Mouse (Mus musculus) spleen, postnatal 0 days (tissue): Measurements from ENCODE around the gene Tm4sf19. TPM values are rescaled to one million over a fixed set of nuclear protein-coding genes. Genes with fewer than 3 reads are reported as not detected.

Source experiments
- polyA plus RNA-seq: library from polyadenylated mRNA; unstranded; fragments of >200 nt; fragmentation: Nextera tagmentation; extraction: Ambion mirVana; gene quantifications from 2 replicates; pipeline ENCODE4 v1.2.1, GENCODE M21; 2015

The Tm4sf19 gene
- not detected in 2 replicates for polyA plus RNA-seq

DNA sequence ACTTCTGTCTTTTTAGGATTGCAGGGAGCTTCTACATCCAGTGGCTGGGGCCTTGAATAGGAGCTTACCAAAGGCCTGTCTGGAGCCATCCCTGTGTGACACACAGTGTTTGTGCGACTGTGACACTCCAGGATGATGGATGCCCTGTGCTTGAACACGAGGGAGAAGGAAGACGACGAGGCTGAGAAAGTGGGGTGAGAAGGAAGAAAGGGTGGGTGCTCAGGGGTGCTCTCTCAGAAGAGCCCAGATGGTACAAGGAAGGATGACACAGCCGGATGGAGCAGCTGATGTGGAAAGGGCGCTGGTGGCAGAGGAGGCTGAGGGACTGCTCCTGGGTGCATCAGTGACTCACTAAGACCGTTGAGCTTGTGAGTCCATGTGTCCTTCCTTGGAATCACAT is at the start of gene Tm4sf19:
TSS of gene Tm4sf19 (plus strand) at position 240 of the 400 bp plus-strand sequence.

DNA sequence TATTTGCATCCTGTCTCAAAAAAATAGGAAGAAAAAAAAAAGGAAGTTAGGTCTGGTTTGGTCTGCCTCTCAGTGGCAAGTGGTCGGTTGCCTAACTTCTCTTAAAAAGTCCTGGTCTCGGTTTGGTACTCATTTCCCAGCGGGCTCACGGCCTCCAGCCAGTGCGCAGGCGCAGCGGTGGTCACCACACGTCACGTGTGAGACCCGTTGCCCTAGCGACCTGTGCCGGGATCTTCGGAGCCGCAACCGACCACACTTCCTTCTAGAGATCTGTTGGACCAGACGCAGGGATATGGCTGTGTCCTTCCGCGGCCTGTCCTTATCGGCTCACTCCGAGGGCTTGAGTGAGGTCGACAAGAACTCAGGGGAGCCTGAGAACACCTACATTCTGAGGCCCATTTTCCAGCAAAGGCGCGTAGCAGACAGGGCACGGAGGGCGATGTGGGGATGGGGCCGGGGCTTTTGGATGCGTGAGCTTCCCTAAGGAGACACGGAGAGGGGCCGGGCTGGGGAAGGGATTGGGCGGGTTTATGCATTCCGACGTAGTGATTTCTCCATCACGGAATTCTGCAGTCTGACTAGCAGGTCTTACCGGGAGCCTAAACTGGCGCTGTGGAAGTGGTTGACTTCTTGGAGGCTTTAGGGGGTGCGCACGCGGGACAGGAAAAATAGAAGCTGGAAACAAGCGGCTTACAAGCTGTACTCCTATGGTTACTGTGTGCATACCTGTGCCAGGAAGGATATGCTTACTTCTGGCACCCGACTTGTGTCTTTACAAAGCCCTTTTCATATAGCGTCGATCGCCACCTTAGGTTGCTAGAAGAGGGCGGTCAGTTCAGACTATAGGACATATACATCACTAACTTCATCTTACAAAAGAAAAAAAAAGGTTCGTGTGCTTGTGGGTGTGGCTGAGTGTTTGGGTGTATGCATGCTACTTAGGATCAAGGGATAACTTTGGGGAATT is 19.5 kb downstream of the Tm4sf19 start, which contains the start of gene Tctex1d2:
TSS of gene Tctex1d2 (plus strand) at position 186 of the 967 bp plus-strand sequence.

DNA sequence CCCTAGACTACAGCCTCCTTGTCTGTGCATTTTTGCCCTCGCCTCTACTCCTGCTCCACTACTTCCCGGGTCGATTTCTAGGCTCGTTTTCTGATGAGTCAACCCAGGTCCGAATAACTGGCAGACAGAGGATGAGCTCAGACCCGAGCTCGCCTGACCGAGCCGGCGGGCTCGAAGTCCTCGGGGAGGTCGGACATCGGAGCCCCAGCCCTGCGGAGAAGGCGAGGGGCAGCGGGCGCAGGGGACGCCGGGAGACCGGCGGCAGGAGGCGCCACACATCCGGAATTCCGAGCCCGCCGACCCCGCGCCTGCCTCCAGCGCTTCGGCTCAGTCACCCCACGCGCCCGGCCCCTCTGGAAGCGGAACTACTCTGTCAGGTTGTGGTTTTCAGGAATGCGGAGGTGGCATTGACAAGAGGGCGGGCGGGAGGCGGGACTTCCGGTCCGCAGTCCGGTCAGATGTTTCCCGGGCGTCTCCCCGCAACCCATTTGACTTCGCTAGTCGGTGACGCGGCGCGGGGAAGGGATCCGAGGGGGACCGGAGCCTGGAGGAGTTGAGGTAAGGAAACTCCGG is 30.3 kb downstream of the Tm4sf19 start, which contains the start of gene Pcyt1a:
TSS of gene Pcyt1a (plus strand) at position 448 of the 573 bp plus-strand sequence.

Other genes starting within 250 kb of the Tm4sf19 start
- gene Nrros, start 234.9 kb upstream of the Tm4sf19 start, polyA plus RNA-seq: 30.8 and 45.9 TPM in 2 replicates
- 2.8 and 3.0 TPM in 2 replicates for gene Bex6, start 220.7 kb upstream of the Tm4sf19 start, polyA plus RNA-seq
- 6.5 TPM in 2 replicates for gene Fbxo45, start 153.3 kb upstream of the Tm4sf19 start, polyA plus RNA-seq
- 15.4 and 16.6 TPM in 2 replicates for gene Wdr53, start 153.3 kb upstream of the Tm4sf19 start, polyA plus RNA-seq
- gene Smco1, start 129.0 kb upstream of the Tm4sf19 start, polyA plus RNA-seq: 0.08 TPM in 1 of 2 replicates, not detected in the other
- 22.6 and 23.0 TPM in 2 replicates for gene Rnf168, start 123.0 kb upstream of the Tm4sf19 start, polyA plus RNA-seq
- 10.8 and 11.4 TPM in 2 replicates for gene Ubxn7, start 68.2 kb upstream of the Tm4sf19 start, polyA plus RNA-seq
- gene Tctex1d2, start 19.2 kb downstream of the Tm4sf19 start, polyA plus RNA-seq: 18.7 and 19.7 TPM in 2 replicates
- 38.5 and 38.8 TPM in 2 replicates for gene Pcyt1a, start 30.4 kb downstream of the Tm4sf19 start, polyA plus RNA-seq
- gene Slc51a, start 87.4 kb downstream of the Tm4sf19 start, polyA plus RNA-seq: 1.1 and 2.2 TPM in 2 replicates
- gene Zdhhc19, start 95.8 kb downstream of the Tm4sf19 start, polyA plus RNA-seq: 0.12 TPM in 1 of 2 replicates, not detected in the other
- gene Tfrc, start 208.4 kb downstream of the Tm4sf19 start, polyA plus RNA-seq: 202 and 233 TPM in 2 replicates
- 12.1 and 15.9 TPM in 2 replicates for gene Tnk2, start 243.4 kb downstream of the Tm4sf19 start, polyA plus RNA-seq